Mouse (Mus musculus): ENCODE data around the gene Myo18a. TPM values are rescaled to one million over a fixed set of nuclear protein-coding genes. Genes with fewer than 3 reads are reported as not detected.

The Myo18a gene
- polyA plus RNA-seq, 1 experiment from 2014 or later, result 12.3 TPM

DNA sequence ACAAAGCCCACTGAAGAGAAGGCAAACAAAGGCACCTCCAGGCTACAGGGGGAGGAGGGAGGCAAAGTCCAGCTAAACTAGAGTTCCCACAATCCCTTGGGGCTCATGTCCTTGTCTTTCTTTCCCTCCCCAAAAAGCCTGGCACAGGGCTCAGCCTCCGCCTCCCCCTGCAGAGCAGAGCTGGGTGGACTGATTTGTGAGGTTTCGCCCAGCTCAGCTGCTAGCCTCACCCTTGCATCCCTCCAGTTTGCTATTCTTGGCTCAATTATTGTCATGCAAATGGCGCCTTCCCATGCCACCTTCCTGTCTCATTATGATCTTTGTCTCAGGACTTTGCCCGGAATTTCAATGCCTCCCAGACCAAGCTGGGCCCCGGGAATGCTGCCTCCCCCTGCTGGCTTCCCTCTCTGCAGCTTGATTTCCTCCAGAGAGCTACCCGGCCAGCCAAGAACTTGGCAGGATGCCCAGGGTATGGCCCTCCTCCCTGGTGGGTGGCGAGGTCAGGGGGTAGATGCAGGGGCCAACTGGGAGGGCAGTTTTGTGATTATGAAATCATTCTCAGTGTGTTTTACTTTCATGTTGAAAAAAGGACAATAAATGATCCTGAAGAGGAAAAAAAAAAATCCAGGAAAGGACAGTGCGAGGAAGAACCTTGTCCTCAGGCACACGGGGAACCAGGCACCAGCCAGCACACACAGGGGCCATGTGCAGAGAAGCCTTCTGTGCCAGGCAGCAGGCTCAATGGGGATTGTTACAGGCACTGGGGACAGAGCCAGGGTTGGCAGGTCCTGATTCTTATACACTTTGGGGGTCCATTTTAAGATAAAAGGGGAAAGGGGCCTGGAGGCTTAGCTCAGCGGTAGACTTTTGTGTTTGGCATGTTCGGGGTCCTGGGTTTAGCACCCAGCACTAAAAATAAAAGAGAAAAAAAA lies 131.0 kb downstream of the Myo18a start, which contains the start of gene Pipox:
Gene Pipox, minus strand, starts transcription at position 310 of the 932 bp plus-strand sequence.
- H3K9me3 ChIP-seq (replicated peaks; ENCODE audit: control insufficient read depth, low read length), result no peaks in the 10 kb centered on the region
- peak within 1 kb of the TSS; percentile 3; the same call in 1 of the 2 replicates for H3K4me2 ChIP-seq (ENCODE audit: low read depth, low read length)
- H3K27ac ChIP-seq (replicated peaks; ENCODE audit: low read depth, low read length), result peak within 1 kb of the TSS; percentile 57
- no peak within 1 kb of the TSS for H3K4me3 ChIP-seq (ENCODE audit: low read depth, low read length)
- 18% methylated on average over 11 of the region's 11 CpGs for WGBS
- no peaks in the 10 kb centered on the region for H3K36me3 ChIP-seq (replicated peaks; ENCODE audit: control insufficient read depth, insufficient read depth, low read depth, low read length)
- DNase-seq (ENCODE audit: low spot score) (peak; percentile 78), ATAC-seq (replicated peaks; ENCODE audit: insufficient number of reproducible peaks, low FRiP score, low TSS enrichment, low read depth) (peak; percentile 79)
- peak within 1 kb of the TSS; percentile 43 for H3K9ac ChIP-seq (replicated peaks; ENCODE audit: low read length)
- peaks cover 9% of the 10 kb centered on the region for H3K27me3 ChIP-seq (ENCODE audit: control insufficient read depth, insufficient read depth, low read length)
- peaks cover 17% of the 10 kb centered on the region for H3K4me1 ChIP-seq (ENCODE audit: control insufficient read depth, insufficient read depth, low read length)

DNA sequence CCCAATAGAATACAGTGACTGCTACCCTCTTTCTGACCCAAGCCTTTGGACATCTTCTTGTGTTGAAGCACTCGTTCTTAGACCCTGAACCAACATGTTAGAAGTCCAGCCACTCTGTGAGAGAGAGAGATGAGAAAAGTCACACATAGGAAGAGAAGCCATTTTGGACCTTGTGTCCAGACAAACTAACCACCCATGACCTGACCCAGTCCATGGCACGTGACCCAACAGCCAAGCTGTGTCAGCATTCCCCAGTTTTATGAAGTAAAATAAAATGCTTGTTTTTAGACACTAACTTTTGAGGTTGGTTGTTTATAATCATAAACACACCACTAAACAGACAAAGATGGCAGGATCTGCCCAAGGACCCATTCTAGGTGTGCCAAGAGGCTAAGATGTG lies 131.9 kb downstream of the Myo18a start:
- peaks cover 17% of the 10 kb centered on the region for H3K4me1 ChIP-seq (ENCODE audit: control insufficient read depth, insufficient read depth, low read length)
- no peak overlapping the region for H3K4me3 ChIP-seq (ENCODE audit: low read depth, low read length)
- no peak overlapping the region for H3K9ac ChIP-seq (replicated peaks; ENCODE audit: low read length)
- H3K36me3 ChIP-seq (replicated peaks; ENCODE audit: control insufficient read depth, insufficient read depth, low read depth, low read length), result no peaks in the 10 kb centered on the region
- no peak for DNase-seq (ENCODE audit: low spot score)
- H3K27ac ChIP-seq (replicated peaks; ENCODE audit: low read depth, low read length), result no peak overlapping the region
- ATAC-seq (replicated peaks; ENCODE audit: insufficient number of reproducible peaks, low FRiP score, low TSS enrichment, low read depth), result no peak
- H3K27me3 ChIP-seq (ENCODE audit: control insufficient read depth, insufficient read depth, low read length), result peaks cover 9% of the 10 kb centered on the region
- H3K4me2 ChIP-seq (ENCODE audit: low read depth, low read length), result no peak overlapping the region
- no peaks in the 10 kb centered on the region for H3K9me3 ChIP-seq (replicated peaks; ENCODE audit: control insufficient read depth, low read length)
- 74% methylated on average over 2 of the region's 2 CpGs for WGBS

DNA sequence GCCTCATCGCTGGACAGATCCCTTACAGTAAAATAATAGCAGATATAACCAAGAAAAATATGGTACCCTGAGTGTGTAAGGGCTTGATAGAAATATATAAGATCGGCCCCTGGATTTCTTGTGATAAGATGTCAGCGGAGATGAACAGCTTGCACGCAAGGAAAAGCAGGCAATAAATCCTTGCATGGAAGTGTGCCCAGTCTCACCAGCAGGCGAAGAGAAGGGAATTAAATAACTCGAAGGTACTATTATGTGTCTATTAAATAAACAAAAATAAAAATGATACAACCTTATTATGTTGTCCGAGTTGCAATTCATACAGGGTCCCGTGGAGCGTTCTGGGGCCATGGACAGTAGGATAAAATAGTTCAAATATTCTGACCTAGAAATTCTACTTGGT lies 133.0 kb downstream of the Myo18a start:
- Histone ChIP-seq H3K9me3 (replicated peaks; ENCODE audit: control insufficient read depth, low read length) (no peaks in the 10 kb centered on the region), H3K4me2 (ENCODE audit: low read depth, low read length) (no peak overlapping the region), H3K4me3 (ENCODE audit: low read depth, low read length) (no peak overlapping the region), H3K4me1 (ENCODE audit: control insufficient read depth, insufficient read depth, low read length) (peaks cover 17% of the 10 kb centered on the region), H3K27ac (replicated peaks; ENCODE audit: low read depth, low read length) (no peak overlapping the region), H3K27me3 (ENCODE audit: control insufficient read depth, insufficient read depth, low read length) (peaks cover 9% of the 10 kb centered on the region), H3K36me3 (replicated peaks; ENCODE audit: control insufficient read depth, insufficient read depth, low read depth, low read length) (no peaks in the 10 kb centered on the region), H3K9ac (replicated peaks; ENCODE audit: low read length) (no peak overlapping the region)
- DNase-seq (ENCODE audit: low spot score) (no peak), ATAC-seq (replicated peaks; ENCODE audit: insufficient number of reproducible peaks, low FRiP score, low TSS enrichment, low read depth) (no peak)
- WGBS, result 83% methylated on average over 9 of the region's 9 CpGs

DNA sequence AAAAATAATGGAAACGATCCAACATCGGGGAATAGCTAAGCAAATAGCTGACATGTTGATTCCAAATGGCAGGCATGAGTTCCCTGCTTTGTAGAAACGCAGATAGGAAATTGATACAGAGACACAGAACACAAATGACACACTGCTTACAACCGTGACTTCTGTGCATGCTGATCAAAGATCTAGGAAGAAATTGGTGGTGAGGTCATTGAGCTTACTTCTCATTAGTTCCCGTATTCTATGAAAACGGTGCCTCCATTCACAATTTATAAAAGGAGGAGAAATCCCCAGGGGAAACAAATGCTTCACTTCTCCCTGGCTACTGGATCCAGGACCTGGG lies 133.4 kb downstream of the Myo18a start:
- WGBS, result 39% methylated on average over 6 of the region's 6 CpGs
- peaks cover 9% of the 10 kb centered on the region for H3K27me3 ChIP-seq (ENCODE audit: control insufficient read depth, insufficient read depth, low read length)
- H3K9me3 ChIP-seq (replicated peaks; ENCODE audit: control insufficient read depth, low read length), result no peaks in the 10 kb centered on the region
- no peak for DNase-seq (ENCODE audit: low spot score)
- no peak overlapping the region for H3K27ac ChIP-seq (replicated peaks; ENCODE audit: low read depth, low read length)
- no peaks in the 10 kb centered on the region for H3K36me3 ChIP-seq (replicated peaks; ENCODE audit: control insufficient read depth, insufficient read depth, low read depth, low read length)
- H3K4me2 ChIP-seq (ENCODE audit: low read depth, low read length), result no peak overlapping the region
- H3K9ac ChIP-seq (replicated peaks; ENCODE audit: low read length), result no peak overlapping the region
- ATAC-seq (replicated peaks; ENCODE audit: insufficient number of reproducible peaks, low FRiP score, low TSS enrichment, low read depth), result no peak
- no peak overlapping the region for H3K4me3 ChIP-seq (ENCODE audit: low read depth, low read length)
- H3K4me1 ChIP-seq (ENCODE audit: control insufficient read depth, insufficient read depth, low read length), result peaks cover 17% of the 10 kb centered on the region

DNA sequence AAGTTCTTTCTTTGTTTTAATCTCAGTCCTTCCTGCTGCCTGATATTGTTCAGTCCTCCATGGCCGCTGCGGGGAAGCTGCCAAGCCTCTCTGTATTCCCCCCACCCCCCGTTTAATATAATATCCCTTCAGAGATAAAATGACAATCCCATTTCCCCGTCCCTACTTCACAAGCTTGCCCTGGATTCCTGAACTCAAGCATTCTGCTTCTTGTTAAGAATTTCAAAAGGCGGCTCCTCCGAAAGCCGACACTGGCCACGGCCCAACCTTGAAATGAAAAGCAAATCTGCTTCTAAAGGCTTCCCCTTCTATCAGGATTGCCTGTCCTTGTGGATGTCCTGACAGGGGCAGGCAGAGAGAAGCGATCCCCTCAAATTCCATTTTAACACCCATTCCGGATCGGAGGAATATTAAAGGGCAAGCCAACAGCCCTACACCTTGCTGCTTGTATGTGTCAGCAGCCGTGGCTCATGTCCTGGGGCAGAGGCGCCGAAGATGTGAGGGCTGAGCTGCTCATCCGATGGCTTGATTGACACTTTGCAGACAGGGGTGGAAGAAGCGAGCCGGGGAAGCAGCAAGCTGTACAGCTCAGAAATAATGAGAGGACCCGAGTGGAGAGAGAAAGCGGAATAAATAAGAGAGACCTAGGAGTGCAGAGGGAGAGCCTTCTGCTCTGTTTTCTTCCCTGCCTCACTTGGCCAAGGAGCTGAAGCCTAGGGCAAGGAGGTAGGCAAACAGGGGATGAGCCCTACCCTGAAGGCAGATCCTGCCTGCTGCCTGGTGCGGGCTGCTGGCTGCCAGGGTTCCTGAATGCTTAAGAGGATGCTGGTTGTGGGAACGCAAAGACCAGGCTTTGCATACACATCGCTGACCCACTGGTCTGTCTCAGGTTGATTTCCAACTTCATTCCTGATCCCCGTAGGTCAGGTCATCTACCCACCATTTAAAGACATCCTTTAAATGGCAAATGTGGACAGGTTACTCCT lies 134.1 kb downstream of the Myo18a start:
- WGBS, result 10% methylated on average over 23 of the region's 23 CpGs
- no peaks in the 10 kb centered on the region for H3K9me3 ChIP-seq (replicated peaks; ENCODE audit: control insufficient read depth, low read length)
- H3K36me3 ChIP-seq (replicated peaks; ENCODE audit: control insufficient read depth, insufficient read depth, low read depth, low read length), result no peaks in the 10 kb centered on the region
- peaks cover 17% of the 10 kb centered on the region for H3K4me1 ChIP-seq (ENCODE audit: control insufficient read depth, insufficient read depth, low read length)
- H3K9ac ChIP-seq (replicated peaks; ENCODE audit: low read length), result no peak overlapping the region
- DNase-seq (ENCODE audit: low spot score) (peak; percentile 58), ATAC-seq (replicated peaks; ENCODE audit: insufficient number of reproducible peaks, low FRiP score, low TSS enrichment, low read depth) (no peak)
- peaks cover 9% of the 10 kb centered on the region for H3K27me3 ChIP-seq (ENCODE audit: control insufficient read depth, insufficient read depth, low read length)
- no peak overlapping the region for H3K27ac ChIP-seq (replicated peaks; ENCODE audit: low read depth, low read length)
- no peak overlapping the region for H3K4me3 ChIP-seq (ENCODE audit: low read depth, low read length)
- no peak overlapping the region for H3K4me2 ChIP-seq (ENCODE audit: low read depth, low read length)

DNA sequence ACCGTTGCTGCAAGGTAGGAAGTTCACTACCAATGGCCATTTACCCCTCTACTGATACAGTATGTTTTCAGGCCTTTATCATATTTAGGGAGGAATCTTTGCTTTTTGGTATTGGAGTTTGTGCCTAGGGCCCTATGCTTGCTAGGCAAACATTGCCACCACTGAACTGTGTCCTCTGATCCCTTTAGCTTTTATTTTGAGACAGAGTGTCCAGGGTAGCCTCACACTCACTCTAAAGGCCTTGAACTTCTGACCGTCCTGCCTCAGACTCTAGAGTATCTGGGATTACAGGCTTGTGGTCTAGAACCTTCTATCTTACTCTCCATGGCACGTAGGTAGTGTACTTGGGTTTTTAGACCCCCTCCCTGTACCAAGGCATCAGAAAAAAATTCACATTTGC lies 137.1 kb downstream of the Myo18a start:
- no peaks in the 10 kb centered on the region for H3K36me3 ChIP-seq (replicated peaks; ENCODE audit: control insufficient read depth, insufficient read depth, low read depth, low read length)
- WGBS, result 87% methylated on average over 3 of the region's 3 CpGs
- ATAC-seq (replicated peaks; ENCODE audit: insufficient number of reproducible peaks, low FRiP score, low TSS enrichment, low read depth), result no peak
- no peak for DNase-seq (ENCODE audit: low spot score)
- peaks cover 9% of the 10 kb centered on the region for H3K27me3 ChIP-seq (ENCODE audit: control insufficient read depth, insufficient read depth, low read length)
- no peak overlapping the region for H3K27ac ChIP-seq (replicated peaks; ENCODE audit: low read depth, low read length)
- H3K4me1 ChIP-seq (ENCODE audit: control insufficient read depth, insufficient read depth, low read length), result peaks cover 5% of the 10 kb centered on the region; the same call in 1 of the 2 replicates
- no peak overlapping the region for H3K4me2 ChIP-seq (ENCODE audit: low read depth, low read length)
- no peak overlapping the region for H3K4me3 ChIP-seq (ENCODE audit: low read depth, low read length)
- H3K9me3 ChIP-seq (replicated peaks; ENCODE audit: control insufficient read depth, low read length), result no peaks in the 10 kb centered on the region
- no peak overlapping the region for H3K9ac ChIP-seq (replicated peaks; ENCODE audit: low read length)

DNA sequence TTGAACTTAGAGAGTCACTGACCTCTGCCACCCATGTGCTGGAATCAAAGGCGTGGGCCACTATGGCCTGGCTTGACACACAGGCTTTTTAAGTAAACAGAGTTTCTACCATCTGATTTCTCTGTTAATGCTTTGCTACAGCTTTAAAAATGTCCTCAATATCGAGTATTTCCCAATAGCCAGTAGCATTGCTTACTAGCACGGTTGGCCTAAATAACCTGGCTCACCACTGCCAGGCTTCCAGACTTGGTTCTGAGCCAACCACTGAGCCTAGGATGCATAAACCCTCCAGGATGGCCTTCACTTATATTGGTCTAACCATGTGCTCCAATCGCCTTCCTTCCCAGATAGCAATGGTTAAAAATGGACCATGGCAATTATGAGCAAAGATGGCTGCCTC lies 137.7 kb downstream of the Myo18a start:
- H3K4me3 ChIP-seq (ENCODE audit: low read depth, low read length), result no peak overlapping the region
- DNase-seq (ENCODE audit: low spot score), result no peak
- no peaks in the 10 kb centered on the region for H3K36me3 ChIP-seq (replicated peaks; ENCODE audit: control insufficient read depth, insufficient read depth, low read depth, low read length)
- no peaks in the 10 kb centered on the region for H3K9me3 ChIP-seq (replicated peaks; ENCODE audit: control insufficient read depth, low read length)
- no peak overlapping the region for H3K4me2 ChIP-seq (ENCODE audit: low read depth, low read length)
- no peak for ATAC-seq (replicated peaks; ENCODE audit: insufficient number of reproducible peaks, low FRiP score, low TSS enrichment, low read depth)
- 88% methylated on average over 4 of the region's 4 CpGs for WGBS
- H3K9ac ChIP-seq (replicated peaks; ENCODE audit: low read length), result no peak overlapping the region
- H3K27me3 ChIP-seq (ENCODE audit: control insufficient read depth, insufficient read depth, low read length), result peaks cover 9% of the 10 kb centered on the region
- no peak overlapping the region for H3K27ac ChIP-seq (replicated peaks; ENCODE audit: low read depth, low read length)
- H3K4me1 ChIP-seq (ENCODE audit: control insufficient read depth, insufficient read depth, low read length), result peaks cover 5% of the 10 kb centered on the region; the same call in 1 of the 2 replicates

Data from embryonic facial prominence, embryonic 11.5 days (tissue).